Mouse (Mus musculus): ENCODE data around the gene Gm21969.

The Gm21969 gene

DNA sequence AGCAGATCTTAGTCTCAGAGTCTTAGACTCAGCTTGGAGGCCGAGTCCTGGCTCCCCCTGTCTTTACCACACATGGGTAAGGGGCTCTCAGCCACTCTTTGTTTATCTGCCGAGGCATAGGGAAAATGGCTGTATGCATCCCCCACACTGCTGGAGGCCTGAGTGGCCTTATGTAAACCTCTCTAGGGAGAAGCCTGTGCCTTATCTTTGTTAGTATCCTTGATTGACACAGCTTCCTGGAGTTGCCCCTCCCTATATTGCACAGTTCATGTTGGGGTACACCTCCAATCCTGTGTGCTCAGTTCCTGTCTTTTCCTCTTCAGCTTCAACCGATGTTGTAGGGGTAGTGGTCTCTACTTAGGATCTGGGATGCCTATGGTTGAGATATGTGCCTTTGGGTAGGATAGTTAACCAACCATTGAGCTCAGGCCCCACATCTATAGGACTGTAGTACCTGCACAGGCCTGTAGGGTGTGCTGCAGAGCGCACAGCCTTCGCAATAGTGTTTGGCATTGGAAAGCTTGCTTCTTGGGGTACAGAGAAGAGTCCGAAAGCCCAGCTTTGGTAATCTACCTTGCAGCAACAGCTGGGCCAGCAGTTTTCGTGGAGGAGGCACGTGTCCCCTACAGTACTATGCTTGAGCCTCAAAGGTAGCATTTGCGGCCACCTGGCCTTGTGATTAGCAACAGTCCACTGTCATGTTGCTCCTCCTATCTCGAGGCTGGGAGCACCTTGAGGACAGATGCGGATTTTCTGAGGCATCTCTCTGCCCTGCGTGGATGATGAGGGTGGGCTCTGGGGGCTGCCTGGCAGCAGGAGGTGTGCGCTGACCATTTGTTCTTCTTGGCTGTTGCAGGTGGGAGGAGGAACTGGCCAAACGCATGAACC, at the start of gene Gm21969:
Gene Gm21969 (plus strand): TSS at position 830 of the 888 bp plus-strand sequence.
- peak; percentile 59 for DNase-seq

DNA sequence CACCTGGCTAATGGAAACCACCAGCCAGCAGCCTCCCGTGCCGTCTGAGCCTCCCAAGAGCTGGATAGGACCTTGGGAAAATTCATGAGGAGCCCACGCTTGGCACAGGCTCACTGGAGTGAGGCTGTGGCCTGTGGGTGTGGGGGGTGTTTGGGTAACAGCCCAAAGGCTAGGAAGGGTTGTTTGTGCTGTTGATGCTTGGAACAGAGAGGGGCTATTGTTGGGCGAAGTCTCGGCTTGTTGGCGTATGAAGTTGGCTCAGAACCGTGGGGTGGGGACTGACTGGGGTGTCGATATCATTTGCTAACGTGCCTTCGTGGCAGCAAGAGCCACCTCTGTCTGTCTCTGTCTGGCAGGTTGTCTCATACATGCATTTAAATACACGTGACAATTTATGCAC, 47.8 kb upstream of the Gm21969 start:
- DNase-seq = no peak

DNA sequence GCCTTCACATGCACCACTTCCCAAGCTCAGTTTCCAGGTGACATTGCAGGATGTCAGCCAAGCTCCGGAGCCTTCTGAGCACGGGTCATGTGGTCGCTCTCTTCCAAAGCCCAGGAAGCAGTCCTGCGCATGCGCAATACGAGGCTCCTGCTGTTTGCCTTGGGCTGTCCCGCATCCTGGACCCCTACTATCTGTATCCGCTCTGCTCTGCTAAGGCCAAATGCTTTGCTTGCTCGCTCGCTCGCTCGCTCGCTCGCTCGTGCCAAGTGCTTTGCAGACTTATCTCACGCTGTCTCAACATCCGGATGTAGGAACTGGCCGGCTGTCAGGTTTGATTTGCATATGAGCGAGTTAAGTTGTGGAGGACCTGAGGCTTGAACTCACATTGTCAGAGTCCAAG, 47.0 kb upstream of the Gm21969 start:
- DNase-seq = no peak

DNA sequence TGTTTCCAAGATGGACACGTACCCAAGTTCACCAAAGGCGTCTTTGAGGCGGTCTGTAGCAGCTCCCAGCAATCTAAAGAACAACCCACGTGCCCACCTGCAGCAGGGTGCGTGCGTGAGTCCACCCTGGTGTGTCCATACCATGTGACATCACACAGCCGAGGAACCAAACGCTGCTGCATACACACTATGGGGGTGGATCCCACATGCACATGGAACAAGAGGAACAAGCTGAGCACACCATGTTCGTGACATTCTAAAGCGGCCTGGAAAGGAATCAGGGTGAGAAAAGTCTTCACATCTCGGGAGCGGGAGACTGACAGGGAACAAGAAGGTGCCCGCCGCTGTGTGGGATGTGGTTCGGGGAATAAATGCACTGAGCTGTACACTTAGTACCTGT, 34.6 kb upstream of the Gm21969 start:
- DNase-seq = no peak

DNA sequence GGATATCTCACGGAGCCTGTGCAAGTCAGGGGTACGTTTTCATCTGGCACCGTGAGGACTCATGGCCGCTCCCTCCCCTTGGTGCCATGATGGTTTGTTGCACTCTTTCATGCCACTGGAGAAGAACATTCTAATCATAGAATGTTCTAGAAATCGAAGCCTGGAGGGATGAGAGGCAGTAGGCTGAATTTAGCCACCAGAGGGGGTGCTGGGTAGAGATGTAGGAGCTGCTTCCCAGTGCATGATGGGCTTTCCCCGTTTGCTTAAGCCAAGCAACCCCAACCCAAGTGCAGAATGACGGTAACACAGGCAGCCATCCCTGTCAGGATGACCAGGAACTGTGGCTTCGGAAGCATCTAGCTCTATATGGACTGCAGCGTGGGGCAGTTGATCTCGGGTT, 32.2 kb upstream of the Gm21969 start:
- DNase-seq = no peak

DNA sequence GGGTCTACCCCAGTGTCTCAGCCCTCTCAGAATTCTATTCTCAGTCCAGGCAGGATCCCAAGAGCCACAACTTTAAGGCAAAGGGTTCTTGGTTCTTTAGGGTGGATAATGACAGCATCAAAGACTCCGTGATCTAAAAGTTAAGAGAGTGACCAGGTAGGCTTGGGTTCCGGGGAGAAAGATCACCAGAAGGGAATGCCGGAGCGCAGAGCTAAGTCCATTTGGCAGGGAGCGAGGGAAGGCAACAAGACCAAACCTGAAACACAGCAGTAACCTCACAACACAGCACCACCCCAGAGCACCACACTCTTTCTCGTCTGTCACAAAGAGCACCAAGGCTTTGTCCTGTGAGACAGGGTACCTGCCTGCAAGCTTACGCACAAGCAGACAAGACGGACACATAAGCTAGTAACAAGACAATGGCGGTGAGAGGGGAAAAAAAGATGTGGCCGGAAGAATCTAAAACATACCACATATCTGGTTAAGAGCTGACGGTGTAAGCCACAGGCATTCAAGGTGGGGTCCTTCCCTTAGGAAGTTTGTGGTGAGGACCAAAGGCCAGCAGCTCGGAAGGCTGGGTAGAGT, 30.0 kb upstream of the Gm21969 start:
- no peak for DNase-seq

DNA sequence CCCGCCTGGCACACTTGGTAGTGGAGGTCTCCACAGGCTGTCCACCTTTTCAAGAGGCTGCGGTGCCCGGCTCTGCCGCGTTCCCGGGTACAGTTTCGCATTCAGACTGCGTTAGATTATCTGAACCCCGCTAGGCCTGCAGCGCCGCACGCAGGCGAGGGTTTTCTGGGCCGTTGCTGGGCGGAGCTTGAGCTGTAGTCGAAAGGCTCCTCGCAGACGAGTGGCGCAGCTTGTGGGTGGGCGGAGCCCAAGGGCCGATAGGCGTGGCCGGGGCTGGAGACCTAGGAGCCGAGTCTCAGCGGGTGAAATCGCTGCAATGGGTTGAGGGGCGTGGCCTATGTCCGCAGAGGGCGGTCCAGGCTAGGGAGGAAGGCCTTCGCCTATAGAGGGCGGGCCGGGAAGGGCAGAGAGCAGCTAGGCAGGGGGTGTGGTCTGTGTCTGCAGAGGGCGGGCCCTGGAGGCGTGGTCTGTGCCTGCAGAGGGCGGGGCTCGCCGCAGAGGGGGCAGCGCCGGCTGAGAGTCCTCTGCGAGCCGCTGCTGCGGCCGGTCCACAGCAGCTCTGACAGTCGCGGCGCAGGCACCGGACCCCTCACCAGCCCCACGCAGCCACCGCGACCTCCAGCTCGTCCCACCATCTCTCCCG, 28.7 kb upstream of the Gm21969 start:
- DNase-seq = peak; percentile 97

DNA sequence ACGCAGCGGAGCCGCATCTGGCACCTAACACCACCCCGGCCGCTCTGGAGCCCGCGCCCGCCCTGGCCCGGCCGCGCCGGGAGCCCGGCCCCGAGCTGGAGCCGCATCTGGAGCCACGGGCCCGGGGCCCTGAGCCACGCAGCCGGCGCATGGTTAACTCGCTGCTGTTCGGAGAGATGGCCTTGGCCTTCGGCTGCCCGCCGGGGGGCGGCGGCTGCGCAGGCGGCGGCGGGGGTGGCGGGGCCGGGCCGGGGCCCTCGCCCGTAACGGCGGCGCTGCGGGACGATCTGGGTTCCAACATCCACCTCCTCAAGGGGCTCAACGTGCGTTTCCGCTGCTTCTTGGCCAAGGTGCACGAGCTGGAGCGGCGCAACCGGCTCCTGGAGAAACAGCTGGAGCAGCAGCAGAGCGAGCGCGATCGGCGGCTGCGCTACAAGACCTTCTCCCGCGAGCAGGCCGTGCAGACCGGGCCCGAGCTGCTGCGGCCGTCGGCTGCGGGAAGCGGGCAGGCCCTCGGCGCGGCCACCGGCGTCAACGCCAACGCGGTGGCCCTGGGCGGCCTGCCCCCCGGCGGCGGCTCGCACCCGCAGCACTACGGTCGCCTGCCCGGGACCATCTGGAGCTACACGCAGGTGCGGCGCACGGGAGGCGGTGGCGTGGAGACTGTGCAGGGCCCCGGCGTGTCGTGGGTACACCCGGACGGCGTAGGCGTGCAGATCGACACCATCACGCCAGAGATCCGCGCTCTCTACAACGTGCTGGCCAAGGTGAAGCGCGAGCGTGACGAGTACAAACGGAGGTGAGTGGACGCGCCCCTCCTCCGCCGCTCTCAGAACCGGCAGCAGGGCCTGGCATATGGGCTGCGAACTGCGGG, 27.9 kb upstream of the Gm21969 start:
- DNase-seq = peak; percentile 67

DNA sequence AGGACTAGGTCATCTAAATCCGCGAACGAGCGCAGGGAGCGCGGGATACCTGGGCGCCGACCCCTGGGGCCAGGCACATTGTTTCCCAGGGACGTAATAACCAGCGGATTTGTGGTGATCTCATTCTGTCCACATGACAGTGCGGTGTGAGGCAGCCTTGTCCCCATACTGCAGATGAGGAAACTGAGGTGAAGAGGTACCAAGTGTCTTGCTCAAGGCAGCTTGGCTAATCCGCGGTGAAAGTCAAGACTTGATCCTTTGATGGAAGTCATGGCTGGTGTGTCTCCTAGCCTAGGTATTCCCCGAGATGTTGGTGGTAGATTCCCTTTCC, 27.3 kb upstream of the Gm21969 start:
- no peak for DNase-seq

DNA sequence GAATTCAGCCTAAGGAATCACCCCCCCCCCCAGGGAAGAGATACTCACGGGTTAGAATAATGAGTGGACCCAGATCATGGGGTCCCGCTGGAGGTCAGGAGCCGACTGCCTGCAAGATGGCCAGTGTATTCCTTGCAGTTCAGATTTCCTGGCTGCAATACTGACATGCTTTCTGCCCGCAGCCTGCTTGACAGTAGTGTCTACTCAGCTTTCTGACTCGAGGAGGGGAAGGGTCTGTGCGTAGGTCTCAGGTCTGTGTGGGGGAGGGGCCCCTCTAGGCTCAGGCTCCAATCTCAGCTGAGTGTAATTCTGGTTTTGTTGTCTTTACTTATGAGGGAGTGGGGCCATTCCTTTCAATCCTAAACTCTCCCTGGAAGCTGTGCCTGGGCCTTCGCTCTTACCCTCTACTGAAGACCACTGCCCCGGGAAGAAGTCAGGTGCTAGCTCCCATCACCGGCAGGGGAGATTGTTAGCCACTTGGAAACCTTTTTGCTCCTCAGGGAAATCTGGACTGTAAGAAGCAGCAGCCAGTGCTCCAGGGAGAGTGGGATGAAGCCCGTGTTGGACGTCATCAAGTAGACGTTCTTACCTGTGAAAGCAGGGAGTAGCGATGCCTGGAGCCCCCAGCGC, 26.6 kb upstream of the Gm21969 start:
- DNase-seq = no peak

DNA sequence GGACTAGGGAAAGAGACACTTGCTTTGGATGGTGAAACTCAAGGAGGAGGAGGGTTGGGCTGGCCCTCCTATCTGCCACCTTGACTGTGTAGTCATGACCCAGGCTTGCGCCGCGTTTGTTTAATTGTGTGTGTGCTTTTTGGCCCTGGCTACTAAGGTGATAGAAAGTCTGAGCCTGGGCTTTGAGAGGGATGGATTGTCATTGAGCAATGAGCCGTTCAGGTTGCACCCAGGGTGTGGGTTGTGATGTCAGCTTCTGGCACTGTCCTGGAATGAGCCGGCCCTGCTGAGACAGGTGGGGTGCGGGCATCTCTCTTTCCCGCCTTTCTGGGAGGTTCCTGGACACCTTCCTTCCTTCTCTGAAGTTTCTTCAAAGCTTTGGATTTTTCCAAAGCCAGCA, 26.0 kb upstream of the Gm21969 start:
- no peak for DNase-seq

DNA sequence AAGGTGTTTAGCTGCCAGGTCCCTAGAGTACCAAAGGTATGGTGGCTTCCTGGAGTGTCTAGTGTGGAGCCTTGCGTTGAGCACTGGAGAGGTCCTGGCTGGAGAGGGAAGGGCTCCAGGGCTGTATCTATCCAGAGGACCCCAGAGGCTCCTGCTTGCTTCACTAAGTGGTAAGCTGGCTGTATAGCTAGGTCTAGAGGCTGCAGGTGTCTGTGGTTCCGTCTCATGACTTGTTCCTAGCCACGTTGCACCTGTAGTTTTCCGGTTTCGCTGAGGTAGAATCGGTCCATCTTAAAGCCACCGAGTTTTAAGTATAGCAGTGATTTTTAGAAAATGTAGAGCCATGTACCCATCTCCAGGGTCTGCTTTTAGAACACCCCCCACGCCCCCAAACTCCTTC, 24.6 kb upstream of the Gm21969 start:
- no peak for DNase-seq

DNA sequence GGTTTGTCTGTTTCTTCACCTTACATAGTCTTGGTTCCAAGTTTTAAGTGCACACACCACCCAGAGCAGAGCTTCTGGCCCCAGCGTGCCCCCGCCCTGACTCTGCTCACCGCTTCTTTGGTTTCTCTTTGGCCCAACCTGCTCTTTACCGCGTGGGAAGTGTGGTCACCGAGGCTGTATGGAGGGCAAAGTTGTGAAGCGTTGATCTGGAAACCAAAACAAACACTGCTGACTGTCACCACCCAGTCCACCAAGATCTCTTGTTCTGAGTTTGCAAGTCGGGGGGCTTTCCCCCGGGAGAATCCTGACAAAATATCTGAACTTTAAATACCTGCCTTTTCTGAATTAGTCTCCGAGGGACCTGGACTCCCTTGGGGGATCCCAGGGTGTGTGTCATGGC, 24.0 kb upstream of the Gm21969 start:
- DNase-seq = no peak

DNA sequence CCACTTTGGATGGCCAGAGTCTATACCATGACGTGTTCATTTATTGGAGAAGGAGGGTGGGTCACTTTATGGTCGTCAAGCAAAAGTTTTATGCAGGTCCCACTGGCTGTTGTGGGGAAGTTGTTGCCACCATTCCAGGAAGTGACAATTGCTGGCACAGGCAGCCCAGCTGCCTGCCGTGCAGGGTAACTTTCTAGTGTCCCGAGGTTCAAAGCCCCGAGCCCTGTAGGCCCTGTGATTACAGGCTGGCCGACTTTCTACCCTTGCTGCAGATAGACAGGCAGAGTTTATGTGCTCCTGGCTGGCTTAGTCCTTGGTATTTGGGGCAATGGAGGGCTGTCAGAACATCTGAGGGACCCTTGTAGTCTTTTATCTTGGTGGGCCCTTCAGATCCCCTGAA, 23.5 kb upstream of the Gm21969 start:
- DNase-seq = no peak

DNA sequence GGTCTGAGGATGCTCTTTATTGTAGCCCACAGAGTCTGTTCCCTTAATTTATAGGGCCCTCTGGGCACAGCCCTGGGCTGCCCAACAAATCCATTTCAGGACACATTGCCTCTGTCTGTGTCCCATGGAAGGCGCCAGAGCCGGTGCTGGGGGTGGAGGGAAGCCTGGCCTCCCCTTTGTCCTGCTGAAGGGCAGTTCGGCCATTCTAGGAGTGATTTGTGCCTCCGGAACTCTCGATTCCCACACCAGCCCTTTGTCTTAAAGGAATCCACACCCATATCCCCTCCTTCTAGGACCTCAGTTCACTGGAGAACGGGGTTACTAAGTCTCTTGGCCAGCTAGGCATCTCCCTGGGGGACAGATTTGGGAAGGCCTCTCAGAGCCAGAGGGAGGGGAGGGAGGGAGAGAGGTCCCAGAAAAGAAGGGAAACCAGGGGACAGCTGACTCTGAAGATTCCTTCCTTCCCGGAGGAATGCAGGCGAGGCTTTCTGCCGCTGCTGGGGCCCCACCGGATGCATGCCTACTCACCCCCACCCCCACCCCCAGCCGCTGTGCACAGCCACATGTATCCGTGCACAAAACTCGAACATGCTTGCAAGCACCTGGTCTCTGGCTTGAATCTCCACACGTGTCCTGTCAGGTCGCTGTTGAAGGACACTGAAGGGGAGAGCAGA, 22.2 kb upstream of the Gm21969 start:
- no peak for DNase-seq

DNA sequence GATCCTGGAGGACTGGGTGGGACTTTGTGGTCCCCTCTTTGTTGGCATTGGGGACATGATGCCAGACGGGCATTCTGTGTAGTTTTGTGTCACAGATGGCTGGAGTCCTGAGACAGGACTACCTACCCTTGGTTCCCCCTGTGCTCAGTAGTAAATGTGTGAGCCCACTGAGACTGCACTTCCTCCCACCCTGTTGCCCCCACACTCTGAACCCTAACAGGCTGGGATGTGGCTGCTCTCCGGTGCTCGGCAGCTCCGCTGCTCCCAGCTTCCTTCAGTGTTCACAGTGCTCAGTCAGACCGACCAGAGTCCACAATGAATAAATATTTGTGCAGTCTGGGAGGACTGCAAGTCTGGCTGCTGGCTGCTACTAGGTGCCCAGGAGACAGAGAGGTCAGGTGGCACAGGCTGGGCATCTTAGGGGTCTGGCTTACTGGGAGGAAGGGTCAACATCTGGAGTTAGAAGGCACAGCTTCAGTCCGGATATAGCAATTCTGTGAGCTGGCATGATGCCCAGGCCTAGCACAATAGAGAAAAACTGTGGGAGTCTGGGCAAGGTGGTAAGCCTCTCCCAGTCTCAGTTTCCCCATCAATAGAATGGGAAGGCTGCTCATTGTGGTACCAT, 21.4 kb upstream of the Gm21969 start:
- DNase-seq = no peak

DNA sequence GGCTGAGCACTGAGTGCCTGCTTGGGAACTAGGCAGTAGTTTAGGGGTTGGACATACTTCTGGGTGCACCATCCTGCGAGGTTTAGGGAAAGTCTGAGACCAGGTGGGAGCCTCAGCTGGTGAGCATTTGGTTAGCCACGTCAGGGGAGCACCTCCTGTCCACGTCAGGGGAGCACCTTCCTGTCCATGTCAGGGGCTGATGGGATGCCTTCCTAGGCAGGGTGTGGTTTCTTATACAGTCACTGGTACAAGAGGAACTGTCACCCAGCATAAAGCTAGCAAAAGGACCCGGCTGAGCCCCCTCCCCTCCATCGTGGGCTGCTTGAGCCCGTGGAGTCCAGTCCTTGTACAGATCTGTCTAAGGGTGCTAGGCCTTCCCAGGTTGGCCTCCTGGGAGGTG, 20.6 kb upstream of the Gm21969 start:
- DNase-seq = no peak

DNA sequence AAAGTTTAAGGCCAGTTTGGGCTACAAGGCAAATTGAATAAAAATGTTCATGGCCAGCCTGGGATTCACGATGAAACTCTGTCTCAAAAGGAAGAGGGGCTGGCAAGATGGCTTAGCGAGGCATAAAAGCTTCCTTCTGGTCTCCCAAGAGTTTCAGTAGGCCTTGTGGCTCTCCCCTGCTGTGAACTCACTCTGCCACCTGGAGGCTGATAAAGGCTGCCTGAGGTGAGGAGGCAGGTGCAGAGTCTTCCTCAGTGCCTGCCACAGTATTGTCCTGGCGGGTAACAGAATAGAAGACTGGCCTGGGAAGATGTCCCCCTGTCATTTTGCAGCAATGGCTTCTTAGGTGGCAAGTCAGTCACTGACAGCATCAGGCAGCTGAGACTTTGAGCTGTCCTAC, 20.1 kb upstream of the Gm21969 start:
- no peak for DNase-seq

DNA sequence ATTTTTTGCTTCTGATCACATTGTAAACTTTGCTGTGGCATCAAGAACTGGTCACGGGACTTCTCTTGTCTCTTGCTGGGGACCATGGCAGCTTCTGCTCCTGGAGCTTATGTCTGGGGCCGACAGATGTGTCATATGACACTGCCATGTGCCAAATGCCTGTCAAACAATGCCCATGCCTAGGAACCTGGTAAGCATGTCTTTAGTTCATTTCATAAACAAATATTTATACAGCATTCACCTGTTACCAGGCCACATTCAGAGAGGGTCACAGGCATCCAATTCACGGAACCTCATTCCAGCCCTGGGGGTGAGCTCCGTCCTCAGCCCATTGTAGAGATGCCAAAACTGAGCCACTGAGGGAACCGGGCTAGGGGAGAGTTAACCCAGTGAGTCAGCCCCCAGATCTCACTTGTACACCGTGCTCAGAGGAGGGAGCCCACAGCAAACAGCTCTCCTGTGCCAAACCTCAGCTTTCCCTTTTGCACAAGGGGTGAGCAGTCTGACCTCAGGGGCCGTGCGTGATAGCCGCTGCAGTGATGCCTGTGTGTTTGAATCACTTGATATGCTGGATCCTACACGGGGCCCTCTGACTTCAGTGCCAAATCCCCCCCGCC, 19.2 kb upstream of the Gm21969 start:
- no peak for DNase-seq

DNA sequence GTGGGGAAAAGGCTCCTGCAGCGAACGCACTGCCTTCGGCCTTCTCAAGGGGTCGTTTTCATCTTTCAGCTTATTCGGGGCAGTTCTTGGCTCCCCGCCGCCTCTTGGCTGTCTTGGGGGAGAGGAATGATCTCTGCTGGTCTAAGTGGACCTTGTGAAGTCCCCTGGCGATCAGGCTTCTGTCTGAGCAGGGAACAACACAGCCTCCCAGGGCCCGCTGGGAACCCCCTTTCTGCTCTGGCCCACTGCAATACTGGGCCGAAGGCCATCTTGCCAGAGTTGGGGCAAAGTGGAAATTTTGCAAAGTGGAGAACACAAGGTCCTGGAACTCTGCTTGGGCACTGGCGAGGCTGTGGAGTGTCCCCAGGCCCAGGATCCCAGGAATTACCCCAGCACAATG, 18.3 kb upstream of the Gm21969 start:
- no peak for DNase-seq

DNA sequence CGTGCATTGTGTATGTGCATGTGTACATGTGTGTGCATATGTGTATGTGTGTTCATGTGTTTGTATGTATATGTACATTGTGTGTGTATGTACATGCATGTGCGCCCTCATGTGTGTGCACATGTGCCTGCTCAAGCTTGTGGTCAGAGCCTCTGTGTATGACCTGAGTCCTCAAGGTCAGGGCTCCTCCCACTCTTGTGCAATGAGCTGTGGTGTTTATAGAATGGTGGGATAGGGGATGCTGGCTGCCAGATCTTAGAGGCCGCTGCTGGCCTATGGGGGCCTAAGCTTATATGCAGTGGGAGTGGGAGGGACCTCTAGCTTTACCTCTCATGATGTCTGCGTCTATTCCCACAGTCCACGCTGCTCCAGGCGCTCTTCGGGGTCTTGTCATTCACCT, 17.3 kb upstream of the Gm21969 start:
- no peak for DNase-seq

Data from right cerebral cortex, postnatal 14 days (tissue).